Mouse (Mus musculus): ENCODE measurements around the gene Stk19. TPM values are rescaled to one million over a fixed set of nuclear protein-coding genes. Genes with fewer than 3 reads are reported as not detected.

Stk19 gene
- polyA plus RNA-seq (2015; fragmentation: Nextera tagmentation; extraction: Ambion mirVana), result 25.7 and 26.5 TPM in 2 replicates

GRCm38 (mm10) chr17:34836856-34837221 is at the start of gene Stk19, which contains the start of gene Dxo:
TSS of gene Stk19 (minus strand) at chr17:34836945.
TSS of gene Dxo (plus strand) at chr17:34837019.
- H3K27ac ChIP-seq, result peak within 1 kb of the TSS; percentile 78
- under 1% methylated on average over 40 of the region's 40 CpGs for WGBS
- peak within 1 kb of the TSS; percentile 96 for H3K4me2 ChIP-seq
- peak within 1 kb of the TSS; percentile 77 for H3K4me3 ChIP-seq (replicated peaks)
- no peaks in the 10 kb centered on the region for H3K27me3 ChIP-seq (replicated peaks)
- no peaks in the 10 kb centered on the region for H3K9me3 ChIP-seq
- peaks cover 35% of the 10 kb centered on the region for H3K36me3 ChIP-seq
- peak within 1 kb of the TSS; percentile 57 for H3K9ac ChIP-seq
- peak; percentile 90 for ATAC-seq (ENCODE audit: insufficient read depth, low FRiP score, low read depth)
- peaks cover 21% of the 10 kb centered on the region for H3K4me1 ChIP-seq

- Histone ChIP-seq H3K4me3 (replicated peaks) (no peak overlapping the region), H3K27me3 (replicated peaks) (no peaks in the 10 kb centered on the region), H3K36me3 (no peaks in the 10 kb centered on the region), H3K9ac (no peak overlapping the region), H3K4me2 (no peak overlapping the region), H3K4me1 (0 out of 2 replicates have a peak, but pooled peaks cover 6% of the 10 kb centered on the region), H3K9me3 (no peaks in the 10 kb centered on the region), H3K27ac (no peak overlapping the region)
- ATAC-seq (ENCODE audit: insufficient read depth, low FRiP score, low read depth), result no peak
- 62% methylated on average over 3 of the region's 3 CpGs for WGBS
Observed at GRCm38 (mm10) chr17:34885615-34886014, 48.9 kb upstream of the Stk19 start.

GRCm38 (mm10) chr17:34884704-34885103 is 48.0 kb upstream of the Stk19 start:
- no peak for ATAC-seq (ENCODE audit: insufficient read depth, low FRiP score, low read depth)
- H3K4me1 ChIP-seq, result 0 out of 2 replicates have a peak, but pooled peaks cover 6% of the 10 kb centered on the region
- H3K4me3 ChIP-seq (replicated peaks), result no peak overlapping the region
- H3K27ac ChIP-seq, result no peak overlapping the region
- H3K9ac ChIP-seq, result no peak overlapping the region
- no peak overlapping the region for H3K4me2 ChIP-seq
- 83% methylated on average over 6 of the region's 6 CpGs for WGBS
- H3K27me3 ChIP-seq (replicated peaks), result no peaks in the 10 kb centered on the region
- no peaks in the 10 kb centered on the region for H3K36me3 ChIP-seq
- H3K9me3 ChIP-seq, result no peaks in the 10 kb centered on the region

GRCm38 (mm10) chr17:34883332-34883731 is 46.6 kb upstream of the Stk19 start:
- Histone ChIP-seq H3K9ac (no peak overlapping the region), H3K4me2 (no peak overlapping the region), H3K36me3 (no peaks in the 10 kb centered on the region), H3K9me3 (no peaks in the 10 kb centered on the region), H3K27ac (no peak overlapping the region), H3K4me3 (replicated peaks) (no peak overlapping the region), H3K27me3 (replicated peaks) (no peaks in the 10 kb centered on the region), H3K4me1 (0 out of 2 replicates have a peak, but pooled peaks cover 6% of the 10 kb centered on the region)
- ATAC-seq (ENCODE audit: insufficient read depth, low FRiP score, low read depth), result no peak
- 70% methylated on average over 3 of the region's 3 CpGs for WGBS

GRCm38 (mm10) chr17:34881683-34882310 is 45.1 kb upstream of the Stk19 start, which contains the start of gene Gm20547:
TSS of gene Gm20547 (minus strand) at chr17:34882042.
- H3K9me3 ChIP-seq, result no peaks in the 10 kb centered on the region
- no peak within 1 kb of the TSS for H3K4me3 ChIP-seq (replicated peaks)
- 0 out of 2 replicates have a peak, but pooled peaks cover 6% of the 10 kb centered on the region for H3K4me1 ChIP-seq
- no peaks in the 10 kb centered on the region for H3K27me3 ChIP-seq (replicated peaks)
- H3K27ac ChIP-seq, result no peak within 1 kb of the TSS
- ATAC-seq (ENCODE audit: insufficient read depth, low FRiP score, low read depth), result no peak
- H3K9ac ChIP-seq, result no peak within 1 kb of the TSS; the same call in 1 of the 2 replicates
- H3K36me3 ChIP-seq, result no peaks in the 10 kb centered on the region
- peak within 1 kb of the TSS; percentile 33; the same call in 1 of the 2 replicates for H3K4me2 ChIP-seq
- 13% methylated on average over 15 of the region's 15 CpGs for WGBS

GRCm38 (mm10) chr17:34881166-34881565 is 44.4 kb upstream of the Stk19 start:
- H3K36me3 ChIP-seq, result no peaks in the 10 kb centered on the region
- no peak overlapping the region for H3K27ac ChIP-seq
- no peak overlapping the region for H3K4me3 ChIP-seq (replicated peaks)
- ATAC-seq (ENCODE audit: insufficient read depth, low FRiP score, low read depth), result no peak
- no peaks in the 10 kb centered on the region for H3K9me3 ChIP-seq
- H3K4me1 ChIP-seq, result 0 out of 2 replicates have a peak, but pooled peaks cover 6% of the 10 kb centered on the region
- H3K9ac ChIP-seq, result no peak overlapping the region
- H3K27me3 ChIP-seq (replicated peaks), result no peaks in the 10 kb centered on the region
- H3K4me2 ChIP-seq, result no peak overlapping the region

- Histone ChIP-seq H3K9ac (no peak within 1 kb of the TSS), H3K27me3 (replicated peaks) (no peaks in the 10 kb centered on the region), H3K4me1 (0 out of 2 replicates have a peak, but pooled peaks cover 6% of the 10 kb centered on the region), H3K4me2 (no peak within 1 kb of the TSS), H3K9me3 (no peaks in the 10 kb centered on the region), H3K36me3 (no peaks in the 10 kb centered on the region), H3K27ac (no peak within 1 kb of the TSS), H3K4me3 (replicated peaks) (no peak within 1 kb of the TSS)
- 56% methylated on average over 11 of the region's 11 CpGs for WGBS
- no peak for ATAC-seq (ENCODE audit: insufficient read depth, low FRiP score, low read depth)
Observed at GRCm38 (mm10) chr17:34879336-34879879, 42.7 kb upstream of the Stk19 start, which contains the start of gene Zbtb12. TSS of gene Zbtb12 (plus strand) at chr17:34879483.

GRCm38 (mm10) chr17:34874321-34874720 is 37.6 kb upstream of the Stk19 start:
- Histone ChIP-seq H3K4me1 (no peaks in the 10 kb centered on the region), H3K9me3 (no peaks in the 10 kb centered on the region), H3K36me3 (no peaks in the 10 kb centered on the region), H3K27me3 (replicated peaks) (no peaks in the 10 kb centered on the region), H3K9ac (no peak overlapping the region), H3K4me2 (no peak overlapping the region), H3K4me3 (replicated peaks) (no peak overlapping the region), H3K27ac (no peak overlapping the region)
- 85% methylated on average over 6 of the region's 6 CpGs for WGBS
- no peak for ATAC-seq (ENCODE audit: insufficient read depth, low FRiP score, low read depth)

GRCm38 (mm10) chr17:34865981-34866380 is 29.2 kb upstream of the Stk19 start:
- H3K36me3 ChIP-seq, result no peaks in the 10 kb centered on the region
- H3K9me3 ChIP-seq, result no peaks in the 10 kb centered on the region
- H3K27ac ChIP-seq, result no peak overlapping the region
- ATAC-seq (ENCODE audit: insufficient read depth, low FRiP score, low read depth), result no peak
- no peak overlapping the region for H3K4me3 ChIP-seq (replicated peaks)
- WGBS, result 54% methylated on average over 7 of the region's 7 CpGs
- no peak overlapping the region for H3K9ac ChIP-seq
- H3K27me3 ChIP-seq (replicated peaks), result no peaks in the 10 kb centered on the region
- H3K4me2 ChIP-seq, result no peak overlapping the region
- no peaks in the 10 kb centered on the region for H3K4me1 ChIP-seq

GRCm38 (mm10) chr17:34862416-34863081 is 25.8 kb upstream of the Stk19 start, which contains the start of gene Cfb:
TSS of gene Cfb (minus strand) at chr17:34862518.
- Histone ChIP-seq H3K27ac (no peak within 1 kb of the TSS), H3K4me3 (replicated peaks) (no peak within 1 kb of the TSS), H3K27me3 (replicated peaks) (no peaks in the 10 kb centered on the region), H3K4me2 (no peak within 1 kb of the TSS), H3K4me1 (no peaks in the 10 kb centered on the region), H3K9me3 (no peaks in the 10 kb centered on the region), H3K9ac (no peak within 1 kb of the TSS), H3K36me3 (no peaks in the 10 kb centered on the region; the same call in 1 of the 2 replicates)
- peak; percentile 50 for ATAC-seq (ENCODE audit: insufficient read depth, low FRiP score, low read depth)
- WGBS, result 40% methylated on average over 8 of the region's 8 CpGs

- Histone ChIP-seq H3K27ac (no peak overlapping the region), H3K36me3 (peaks cover 6% of the 10 kb centered on the region), H3K4me1 (no peaks in the 10 kb centered on the region), H3K9ac (no peak overlapping the region), H3K4me3 (replicated peaks) (no peak overlapping the region), H3K4me2 (no peak overlapping the region), H3K27me3 (replicated peaks) (no peaks in the 10 kb centered on the region), H3K9me3 (no peaks in the 10 kb centered on the region)
- ATAC-seq (ENCODE audit: insufficient read depth, low FRiP score, low read depth), result peak; percentile 52
- WGBS, result 59% methylated on average over 13 of the region's 13 CpGs
Observed at GRCm38 (mm10) chr17:34861704-34862415, 25.1 kb upstream of the Stk19 start.

Data from stomach, embryonic 15.5 days (tissue).